Mouse (Mus musculus): ENCODE data around the gene Snx19.

Snx19 gene

GRCm38 (mm10) chr9:30484183-30484582 is 57.3 kb downstream of the Snx19 start:
- no peak for DNase-seq

- no peak for DNase-seq
Measured at GRCm38 (mm10) chr9:30485161-30485560, 58.3 kb downstream of the Snx19 start.

GRCm38 (mm10) chr9:30488384-30488783 is 61.5 kb downstream of the Snx19 start:
- no peak for DNase-seq

GRCm38 (mm10) chr9:30494446-30494845 is 67.5 kb downstream of the Snx19 start:
- no peak for DNase-seq

- DNase-seq: no peak
Measured at GRCm38 (mm10) chr9:30508966-30509365, 82.1 kb downstream of the Snx19 start.

GRCm38 (mm10) chr9:30515953-30516352 is 89.0 kb downstream of the Snx19 start:
- no peak for DNase-seq
